Mouse (Mus musculus) 3T3-L1 (cell line): ENCODE measurements around the gene Rp9.

Experiments used
- DNase-seq: peaks from one replicate; pipeline ENCODE4 v3.0.0-alpha.2; 2015; ENCODE audit warnings: low read depth, low spot score

The Rp9 gene

DNA sequence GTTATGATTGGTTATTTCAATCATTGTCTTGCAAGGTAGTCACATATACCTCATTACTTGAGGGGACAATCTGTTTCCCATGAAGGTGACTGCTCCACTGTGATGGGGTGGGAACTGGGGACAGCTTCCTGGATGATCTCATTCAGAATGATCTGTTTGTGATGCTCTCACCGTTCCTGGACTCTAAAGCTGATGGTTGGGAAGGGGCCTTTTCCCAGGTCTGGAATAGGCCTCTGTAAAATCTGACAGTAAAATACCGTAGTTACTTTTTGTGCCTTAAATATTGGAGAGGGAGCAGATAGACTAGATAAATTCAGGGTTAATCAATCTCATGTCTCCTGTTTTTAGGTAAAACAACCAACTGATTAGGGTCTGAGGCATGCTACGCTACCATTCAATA lies at the start of gene Rp9:
Gene Rp9, minus strand, starts transcription at position 101 of the 400 bp plus-strand sequence.
- DNase-seq: no peak

DNA sequence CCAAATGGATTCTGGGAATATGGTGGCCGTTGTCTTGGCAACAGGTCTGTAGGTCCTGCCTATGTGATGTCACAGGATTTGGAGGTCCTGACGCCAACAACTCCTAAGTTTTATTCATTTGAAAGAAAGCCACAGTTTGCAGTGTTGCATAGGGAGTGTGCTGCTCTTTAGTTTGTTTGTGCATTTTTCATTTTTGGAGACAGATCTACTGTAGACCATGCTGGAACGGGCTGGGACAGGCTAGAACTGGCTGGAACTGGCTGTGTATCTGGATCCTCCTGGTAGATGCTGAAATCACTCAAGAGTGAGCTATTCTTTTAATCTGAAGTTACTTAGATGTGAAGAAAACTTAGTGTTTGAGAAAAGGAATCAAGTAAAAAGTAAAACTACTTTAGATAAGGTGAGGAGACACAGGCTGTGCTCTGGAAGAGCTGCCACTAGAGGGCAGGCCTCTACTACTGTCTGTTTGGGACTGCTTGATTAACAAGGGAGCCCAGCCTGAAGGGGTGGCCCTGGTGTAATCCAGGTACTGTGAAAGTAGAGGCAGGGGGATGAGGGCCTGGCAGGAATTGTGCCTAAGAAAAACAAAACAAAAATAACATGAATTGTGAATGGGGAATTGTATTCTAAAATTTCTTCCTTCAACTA lies 49.0 kb upstream of the Rp9 start:
- DNase-seq: peak; percentile 76

DNA sequence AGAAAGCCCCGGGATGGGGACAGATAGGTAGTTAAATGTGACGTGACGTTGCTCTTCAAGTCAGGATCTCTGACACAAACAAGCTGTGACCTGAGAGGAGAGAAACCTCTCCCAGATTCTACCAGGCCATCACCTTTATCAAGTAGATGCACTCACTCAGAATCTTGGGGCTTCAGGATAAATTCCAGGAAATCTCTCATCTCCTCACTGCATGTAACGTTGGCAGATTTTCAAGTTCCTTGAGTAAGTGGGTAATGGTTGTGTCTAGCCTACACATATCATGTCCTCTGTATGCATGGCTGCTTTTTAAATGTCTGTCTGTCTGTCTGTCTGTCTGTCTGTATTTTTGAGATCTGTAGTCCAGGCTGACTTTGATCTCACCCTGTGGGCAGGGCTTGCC lies 45.5 kb upstream of the Rp9 start:
- no peak for DNase-seq

DNA sequence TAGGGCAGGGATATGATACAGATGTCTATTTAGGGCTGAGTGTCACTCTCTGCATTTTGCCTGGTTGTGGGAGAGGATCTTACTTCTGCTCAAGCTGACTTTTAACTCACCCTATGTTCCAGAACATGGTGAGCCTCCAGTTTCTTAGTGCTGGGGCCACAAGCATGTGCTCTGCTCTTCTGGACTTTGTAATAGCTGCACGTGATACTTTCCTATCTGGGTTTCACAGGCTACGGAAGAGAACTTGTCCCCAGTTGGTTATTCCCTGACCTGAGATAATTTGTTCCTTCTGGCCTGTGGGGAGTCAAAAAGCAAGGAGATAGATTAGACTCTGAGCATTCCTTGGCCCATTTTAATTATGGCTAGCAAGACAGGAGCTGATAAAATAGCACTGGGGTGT lies 36.0 kb upstream of the Rp9 start:
- no peak for DNase-seq

DNA sequence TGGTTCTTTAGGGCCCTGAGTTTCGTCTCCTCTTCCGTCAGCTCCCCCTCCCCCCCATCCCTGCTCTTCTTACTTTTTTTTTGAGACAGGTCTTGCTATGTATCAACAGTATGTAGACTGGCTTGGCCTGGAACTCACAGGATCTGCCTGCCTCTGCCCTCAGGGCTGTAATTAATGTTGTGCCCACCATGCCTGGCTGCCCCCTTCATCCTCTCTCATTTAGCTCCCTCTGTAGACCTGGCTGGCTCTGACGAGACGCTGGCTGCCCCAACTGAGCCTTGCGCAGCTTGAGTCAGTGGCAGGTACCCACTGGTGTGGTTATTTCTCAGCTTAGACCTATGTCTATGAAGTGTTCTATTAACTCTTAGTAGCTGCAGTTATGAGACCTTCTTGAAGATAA lies 34.0 kb upstream of the Rp9 start:
- no peak for DNase-seq

DNA sequence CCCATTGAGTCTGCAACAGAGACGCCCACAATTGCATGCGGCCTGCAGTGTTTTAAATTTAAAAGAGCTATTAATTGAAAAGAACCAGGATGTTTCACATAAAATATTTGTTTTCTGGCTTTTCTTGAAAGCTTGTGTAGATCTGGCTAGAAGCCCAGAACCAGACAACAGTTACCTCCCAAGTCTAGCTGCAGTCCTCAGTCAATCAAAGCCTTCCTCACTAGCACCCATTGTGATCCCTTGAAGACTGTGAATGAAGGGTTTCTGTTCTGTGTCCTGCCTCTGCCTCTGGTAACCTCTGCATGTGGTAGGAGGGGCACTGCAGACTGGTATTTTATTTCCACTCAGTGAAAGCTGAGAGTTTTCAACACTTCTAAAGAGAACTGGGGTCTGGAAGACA lies 33.4 kb upstream of the Rp9 start:
- no peak for DNase-seq

DNA sequence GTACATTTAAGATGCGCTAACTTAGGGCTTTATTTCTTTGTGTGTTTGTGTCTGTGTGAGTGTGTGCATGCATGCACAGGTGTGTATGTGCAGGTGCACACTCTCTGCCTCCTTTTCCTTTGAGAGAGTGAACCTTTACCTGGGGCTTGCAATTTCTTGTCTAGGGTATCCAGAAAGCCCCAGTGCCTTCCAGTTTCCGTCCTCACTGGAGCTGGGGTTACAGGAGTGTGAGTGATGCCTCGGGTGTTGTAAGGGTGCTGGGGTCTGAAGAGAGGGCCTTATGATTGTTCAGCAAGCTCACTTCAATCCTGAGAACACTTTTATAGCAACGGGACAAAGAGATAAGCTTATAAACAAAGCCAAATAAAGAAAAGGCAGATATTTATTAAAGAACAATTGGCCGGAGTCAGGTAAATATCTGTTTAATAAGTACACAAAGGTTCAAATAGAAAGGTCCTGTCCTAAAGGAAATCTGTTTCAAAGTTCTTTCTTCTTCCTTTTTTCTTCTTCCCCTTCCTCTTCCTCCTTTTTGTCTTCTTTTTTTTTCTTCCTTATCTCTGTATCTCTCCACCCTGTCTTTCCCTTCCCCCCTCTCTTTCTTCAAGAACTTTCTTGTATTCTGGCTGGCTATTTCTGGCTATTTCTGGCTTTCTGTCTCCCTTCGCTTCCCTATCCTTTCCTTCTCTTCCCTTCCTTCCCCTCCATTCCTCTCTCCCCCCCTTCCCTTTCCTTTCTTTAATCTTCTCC lies 27.7 kb upstream of the Rp9 start:
- DNase-seq: no peak

DNA sequence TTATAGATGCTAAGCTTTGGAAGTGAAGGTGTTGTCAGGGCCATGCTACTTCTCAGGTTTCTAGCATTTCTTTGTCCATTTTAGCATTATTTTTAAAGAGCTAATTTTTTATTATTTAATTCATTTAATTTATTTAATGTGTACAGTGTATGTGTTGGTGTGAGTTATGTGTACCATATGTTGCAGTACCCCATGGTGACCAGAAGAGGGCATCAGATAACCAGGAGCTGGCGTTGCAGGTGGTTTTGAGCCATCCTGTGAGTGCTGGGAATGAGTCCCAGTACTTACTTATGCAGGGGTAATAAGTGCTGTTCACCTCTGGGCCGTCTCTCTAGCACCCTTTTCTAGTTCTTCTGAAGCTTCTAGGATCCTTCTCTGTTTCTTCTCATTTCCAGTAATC lies 25.6 kb upstream of the Rp9 start:
- no peak for DNase-seq

DNA sequence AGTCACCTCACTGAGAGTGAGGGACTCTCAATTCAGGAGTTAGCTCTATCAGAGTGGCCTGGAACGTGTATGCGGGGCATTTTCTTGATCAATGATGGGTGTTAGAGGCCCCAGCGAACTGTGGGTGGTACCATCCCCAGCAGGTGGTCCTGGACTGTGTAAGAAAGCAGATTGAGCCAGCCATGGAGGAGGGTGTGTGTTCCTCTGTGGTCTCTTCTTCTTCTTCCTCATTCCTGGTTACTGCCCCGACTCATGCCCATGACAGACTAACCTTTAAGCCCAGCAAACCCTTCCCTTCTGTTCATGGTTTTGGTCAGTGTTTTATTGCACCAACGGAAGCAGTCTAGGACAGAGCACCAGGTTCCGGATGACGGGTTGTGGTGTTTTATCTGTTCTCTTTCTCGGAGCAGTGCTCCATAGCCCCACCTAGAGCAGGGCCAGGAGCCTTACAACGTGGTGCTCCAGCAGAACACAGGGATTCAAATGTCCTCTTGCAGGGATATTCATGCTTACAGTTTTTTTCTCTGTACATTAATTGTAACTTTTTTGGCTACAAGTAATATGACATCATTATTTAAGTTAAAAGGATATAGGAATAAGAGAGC lies 24.8 kb upstream of the Rp9 start:
- no peak for DNase-seq

DNA sequence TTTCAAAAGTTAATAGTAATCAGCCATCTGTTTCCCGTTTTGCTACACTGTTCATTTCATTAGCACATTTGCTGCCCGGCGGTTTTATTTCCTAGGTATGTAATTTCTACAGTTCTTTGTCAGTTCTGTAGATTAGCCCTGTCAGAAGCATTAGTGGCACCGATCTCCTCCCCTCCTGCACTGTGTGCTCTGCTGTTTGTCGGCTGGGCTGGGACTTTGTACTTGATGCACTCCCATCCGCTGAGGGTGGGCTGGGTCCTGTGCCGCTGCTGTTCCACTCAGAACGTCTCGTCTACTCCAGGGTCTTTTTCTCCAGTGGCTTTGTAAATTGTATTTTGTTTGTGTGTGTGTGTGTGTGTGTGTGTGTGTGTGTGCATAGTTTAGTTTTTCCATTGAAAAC lies 19.4 kb upstream of the Rp9 start:
- no peak for DNase-seq

DNA sequence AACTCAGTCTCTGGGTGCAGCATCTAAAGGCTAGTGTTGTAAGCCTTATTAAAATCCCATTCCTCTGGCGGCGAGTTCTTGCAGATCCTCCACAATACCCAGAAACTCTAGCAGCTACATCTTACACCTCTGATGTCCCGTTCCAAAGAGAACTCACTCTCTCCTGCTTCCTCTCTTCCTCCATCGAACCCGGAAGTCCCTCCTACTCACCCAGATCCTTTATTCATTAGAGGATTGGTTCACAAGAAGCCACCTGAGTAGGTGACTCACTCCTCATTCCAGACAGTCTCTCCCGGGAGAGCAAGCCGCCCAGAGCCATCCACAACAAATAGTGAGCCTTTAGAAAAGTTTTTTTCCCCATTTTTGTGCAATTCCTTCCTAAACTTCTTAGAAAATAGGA lies 16.7 kb upstream of the Rp9 start:
- peak; percentile 21 for DNase-seq

DNA sequence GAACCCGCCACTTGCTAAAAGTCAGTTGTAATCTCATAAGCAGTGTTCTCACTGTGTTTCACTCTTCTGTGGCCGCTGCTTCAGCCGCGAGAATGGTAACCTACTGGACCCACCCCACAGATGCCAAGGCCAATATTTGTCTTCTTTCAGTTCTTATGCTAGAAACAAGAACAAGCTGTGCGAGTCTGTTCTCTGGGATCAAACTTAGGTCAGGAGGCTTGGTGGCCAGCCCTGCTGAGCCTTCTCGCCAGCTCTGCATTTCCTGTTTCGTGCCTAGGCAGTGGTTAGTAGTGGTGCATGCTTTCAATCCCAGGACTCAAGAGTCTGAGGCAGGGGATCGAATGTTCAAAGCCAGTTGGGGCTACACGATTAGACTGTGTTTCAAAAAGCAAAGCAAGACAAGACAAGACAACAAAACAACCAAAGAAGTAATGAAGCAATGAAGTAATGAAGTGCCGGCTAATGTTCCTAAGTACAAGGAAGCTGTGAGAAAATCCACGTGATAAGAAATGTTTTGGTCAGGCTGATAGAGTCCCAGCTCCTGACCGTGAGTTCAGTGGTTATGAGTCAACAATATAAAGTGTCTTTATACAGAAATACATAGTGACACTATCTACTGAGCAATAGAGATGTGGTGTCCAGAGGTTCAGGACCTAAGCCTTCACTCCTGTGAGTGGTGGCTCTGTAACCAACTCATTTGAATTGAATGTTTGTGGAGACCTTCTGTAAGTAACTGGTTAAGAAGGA lies 15.2 kb upstream of the Rp9 start:
- peak; percentile 11 for DNase-seq

DNA sequence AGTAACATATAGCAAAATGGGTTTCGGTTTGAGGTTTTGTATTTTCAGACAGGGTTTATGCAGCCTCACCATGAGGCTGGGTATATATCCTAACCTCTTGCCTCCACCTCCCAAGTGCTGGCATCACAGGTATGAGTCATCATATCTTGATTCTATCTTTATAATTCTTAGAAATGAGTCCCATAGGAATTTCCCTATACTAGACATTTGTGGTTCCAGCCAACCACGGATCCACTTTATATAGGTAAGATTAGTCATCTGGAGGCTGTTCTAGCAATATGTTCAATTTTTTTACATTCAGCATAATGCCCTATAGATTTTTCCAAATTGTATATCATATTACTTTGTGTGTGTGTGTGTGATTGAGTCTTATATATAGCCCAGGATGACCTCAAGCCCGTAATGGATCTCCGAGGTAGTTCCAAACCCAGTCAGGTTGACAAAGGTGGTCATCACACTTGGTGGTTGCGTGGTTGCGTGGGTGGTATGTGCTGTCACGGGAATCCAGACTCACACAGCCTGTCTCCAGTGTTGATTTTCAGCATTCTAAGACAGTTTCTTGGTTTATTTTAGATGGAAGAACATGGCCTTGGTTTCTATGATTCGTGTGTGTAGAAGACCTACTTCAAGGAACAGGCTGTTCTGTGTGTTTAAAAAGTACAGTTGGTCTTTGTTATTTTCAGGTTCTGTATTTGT lies 14.5 kb upstream of the Rp9 start:
- peak; percentile 48 for DNase-seq

DNA sequence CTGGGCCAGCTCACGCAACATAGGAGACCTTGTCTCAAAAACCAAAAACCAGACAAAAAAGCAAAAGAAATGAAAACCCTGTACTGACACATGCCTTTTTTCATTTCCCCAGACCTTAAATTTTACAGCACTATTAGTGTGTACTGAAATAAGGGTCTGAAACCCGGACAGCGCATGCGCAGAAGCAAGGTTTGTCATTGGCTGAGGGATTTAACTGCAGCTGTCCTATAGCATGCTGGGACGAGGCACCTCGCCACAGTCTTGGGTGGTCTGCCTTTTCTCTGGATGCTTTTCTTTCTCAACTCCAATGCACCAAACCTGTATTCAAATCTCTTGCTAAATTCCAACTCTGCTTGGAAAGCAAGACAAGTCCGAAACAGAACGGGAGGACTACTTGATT lies 9.4 kb upstream of the Rp9 start:
- DNase-seq: no peak

DNA sequence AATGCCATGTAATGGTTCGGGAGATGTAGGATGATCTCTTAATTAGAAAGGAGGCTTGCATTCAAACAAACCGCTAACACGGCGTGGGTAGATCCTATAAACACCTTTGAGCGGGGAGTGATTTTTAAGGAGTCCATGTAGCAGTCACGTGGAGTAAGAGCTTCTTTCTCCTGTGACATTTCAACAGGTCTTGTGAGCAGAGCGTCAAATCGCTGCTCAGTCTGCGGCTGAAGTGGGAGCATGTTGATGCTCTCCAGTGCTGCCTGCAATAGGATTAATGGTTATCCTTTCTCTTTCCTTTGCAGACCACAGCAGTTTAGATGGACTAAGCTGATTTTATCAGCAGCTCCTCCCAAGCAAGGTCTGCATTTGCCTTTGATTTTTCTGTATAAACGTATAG lies 6.7 kb upstream of the Rp9 start:
- DNase-seq: peak; percentile 28

DNA sequence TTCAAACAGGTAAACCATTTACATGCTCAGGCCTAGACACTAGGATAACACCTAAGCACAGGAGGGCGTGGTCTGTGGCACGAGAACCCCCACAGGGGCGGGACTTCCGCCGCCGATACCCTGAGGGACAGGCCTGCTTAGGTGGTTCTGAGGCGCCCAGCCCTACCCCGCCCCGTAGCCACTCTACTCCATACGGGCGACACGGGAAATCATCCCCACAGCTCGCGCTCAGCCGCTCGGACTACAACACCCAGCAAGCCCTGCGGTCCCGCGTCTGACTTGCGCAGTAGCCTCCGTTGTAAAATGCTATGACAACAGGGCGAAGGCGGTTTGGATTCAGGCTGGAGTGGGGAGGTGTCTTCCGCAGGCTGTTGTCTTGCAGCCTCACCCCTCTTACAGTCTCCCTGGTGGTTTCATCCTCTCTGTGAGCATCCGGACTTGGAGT lies 5.9 kb upstream of the Rp9 start, which contains the start of gene Bbs9:
Gene Bbs9, plus strand, starts transcription at position 292 of the 445 bp plus-strand sequence.
- DNase-seq: peak; percentile 93

DNA sequence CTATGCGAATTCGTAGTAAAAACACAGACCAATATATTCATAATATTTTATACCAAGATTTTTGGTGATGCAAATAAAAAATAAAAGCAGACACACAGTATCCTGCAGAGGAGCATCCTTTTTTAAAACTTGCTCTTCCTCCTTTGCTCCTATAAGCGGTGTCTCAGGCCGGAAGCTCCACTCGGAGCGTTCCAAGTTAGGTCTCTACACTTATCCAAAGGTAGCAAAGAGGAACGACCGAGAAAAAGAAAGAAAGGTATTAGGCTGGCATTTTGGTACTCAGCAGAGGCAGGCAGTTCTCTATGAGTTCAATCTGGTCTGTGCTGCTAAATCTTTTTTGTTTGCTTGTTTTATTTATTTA lies 664 bp downstream of the Rp9 start:
- peak; percentile 20 for DNase-seq

DNA sequence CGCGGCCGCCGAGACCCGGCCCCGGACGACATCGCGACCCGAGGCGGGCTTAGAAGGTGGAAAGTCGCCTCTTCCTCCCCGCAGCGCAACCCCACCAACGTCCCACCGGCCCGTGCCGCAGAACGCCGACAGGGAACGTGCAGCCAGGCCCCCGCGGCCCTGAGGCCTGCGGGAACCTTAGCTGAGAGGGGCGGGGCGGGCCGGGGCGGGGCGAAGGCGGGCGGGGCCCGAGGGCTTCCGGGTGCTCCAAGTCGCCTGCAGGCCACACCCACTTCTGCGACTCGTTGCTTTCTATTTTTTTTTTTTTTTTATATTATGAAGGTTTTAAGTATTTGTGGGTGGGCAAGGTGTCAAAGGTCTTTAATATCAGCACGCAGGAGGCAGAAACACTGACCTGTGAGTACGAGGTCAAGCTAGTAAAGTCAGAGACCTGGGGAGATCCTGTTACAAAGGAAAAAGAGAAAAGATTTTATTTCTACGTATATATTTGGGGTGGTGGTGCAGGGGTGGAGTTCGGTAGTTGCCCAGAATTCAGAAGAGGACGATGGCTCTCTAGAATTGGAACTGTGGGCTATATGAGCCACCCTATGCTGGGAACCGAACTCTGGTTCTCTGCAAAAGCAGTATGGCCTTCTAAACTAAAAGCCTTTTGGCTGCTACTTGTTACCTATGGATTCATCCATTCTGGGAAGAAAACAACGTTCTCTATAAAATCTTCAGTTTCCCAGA lies 1.2 kb downstream of the Rp9 start:
- peak; percentile 83 for DNase-seq

DNA sequence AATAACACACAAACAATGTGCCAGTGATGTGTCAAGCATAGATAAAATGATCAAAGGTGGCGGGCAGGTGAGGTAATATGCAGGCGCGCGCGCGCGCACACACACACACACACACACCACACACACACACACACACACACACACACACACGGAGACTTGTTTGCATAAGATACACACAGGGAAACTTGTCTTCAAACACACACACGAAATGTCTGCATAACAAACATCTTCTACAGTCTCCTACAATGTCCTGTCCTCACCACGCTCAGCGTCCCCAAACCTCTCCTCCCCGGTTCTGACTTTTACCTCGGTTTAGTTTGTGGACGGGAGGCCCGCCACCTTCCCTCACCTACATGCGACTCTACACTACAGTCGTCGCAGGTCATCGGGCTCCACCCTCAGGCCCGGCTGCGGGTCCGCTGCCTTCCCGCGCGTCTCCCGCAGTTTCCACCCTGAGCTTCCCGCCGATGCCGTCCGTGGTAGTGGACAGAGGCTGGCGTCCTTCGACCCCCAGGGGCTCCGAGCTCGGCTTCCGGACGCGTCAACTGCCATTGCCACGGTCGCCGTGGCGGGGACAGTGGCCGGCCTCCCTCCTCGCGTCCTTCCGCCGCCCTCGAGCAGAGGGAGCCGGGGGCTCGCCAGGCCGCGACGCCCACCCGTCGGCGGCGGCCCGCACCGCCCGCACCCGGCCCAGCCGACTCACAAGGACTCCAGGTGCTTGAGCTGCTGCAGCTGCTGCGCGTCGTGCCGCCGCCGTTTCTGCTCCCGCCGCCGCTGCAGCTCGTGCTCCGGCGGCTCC lies 2.0 kb downstream of the Rp9 start:
- DNase-seq: peak; percentile 40

DNA sequence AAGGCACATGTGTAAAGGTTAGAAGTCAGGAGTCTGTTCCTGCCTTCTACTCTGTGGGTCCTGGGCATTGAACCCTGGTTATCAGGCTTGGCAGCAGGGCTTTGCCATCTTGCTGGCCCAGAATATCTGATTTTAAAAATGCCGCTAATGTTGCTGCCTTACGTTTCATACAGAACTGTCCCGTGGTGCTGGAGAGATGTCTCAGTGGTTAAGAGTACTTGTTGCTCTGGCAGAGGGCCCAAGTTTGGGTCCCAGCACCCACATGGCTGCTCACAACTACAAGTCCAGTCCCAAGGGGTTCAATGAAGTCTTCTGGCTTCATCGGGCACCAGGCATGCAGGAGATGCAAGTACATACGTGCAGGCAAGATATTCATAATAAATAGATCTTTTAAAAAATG lies 3.3 kb downstream of the Rp9 start:
- DNase-seq: no peak
